Mouse (Mus musculus) B cell, adult 67 days (primary cell): ENCODE data around the gene Prok1. TPM values are rescaled to one million over a fixed set of nuclear protein-coding genes. Genes with fewer than 3 reads are reported as not detected.

Experiments
- total RNA-seq, 2 experiments: library from RNA; stranded (reverse); gene quantifications; 4 replicates each; pipeline ENCODE4 v1.2.4; 2023

Gene Prok1
- total RNA-seq: not detected

DNA sequence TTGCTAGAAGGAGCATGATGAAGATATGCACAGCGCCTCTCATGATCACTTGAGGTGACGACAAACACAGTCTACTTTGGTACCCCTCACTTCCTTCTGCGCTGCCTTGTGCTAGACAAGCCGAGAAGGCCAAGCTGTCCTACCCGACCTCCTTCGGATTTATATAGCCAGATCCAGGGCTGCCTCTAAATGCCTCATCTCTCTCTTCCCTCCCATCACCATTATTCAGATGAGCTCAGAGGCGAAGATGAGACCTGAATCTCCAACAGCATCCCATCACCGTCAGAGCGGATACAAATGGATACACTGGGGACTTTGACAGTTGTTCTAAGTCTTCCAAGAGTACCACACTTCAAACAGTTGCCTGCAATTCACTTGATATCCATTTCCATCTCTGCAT is at the start of gene Prok1:
Prok1 (minus strand) TSS at position 101 of the 400 bp plus-strand sequence.

DNA sequence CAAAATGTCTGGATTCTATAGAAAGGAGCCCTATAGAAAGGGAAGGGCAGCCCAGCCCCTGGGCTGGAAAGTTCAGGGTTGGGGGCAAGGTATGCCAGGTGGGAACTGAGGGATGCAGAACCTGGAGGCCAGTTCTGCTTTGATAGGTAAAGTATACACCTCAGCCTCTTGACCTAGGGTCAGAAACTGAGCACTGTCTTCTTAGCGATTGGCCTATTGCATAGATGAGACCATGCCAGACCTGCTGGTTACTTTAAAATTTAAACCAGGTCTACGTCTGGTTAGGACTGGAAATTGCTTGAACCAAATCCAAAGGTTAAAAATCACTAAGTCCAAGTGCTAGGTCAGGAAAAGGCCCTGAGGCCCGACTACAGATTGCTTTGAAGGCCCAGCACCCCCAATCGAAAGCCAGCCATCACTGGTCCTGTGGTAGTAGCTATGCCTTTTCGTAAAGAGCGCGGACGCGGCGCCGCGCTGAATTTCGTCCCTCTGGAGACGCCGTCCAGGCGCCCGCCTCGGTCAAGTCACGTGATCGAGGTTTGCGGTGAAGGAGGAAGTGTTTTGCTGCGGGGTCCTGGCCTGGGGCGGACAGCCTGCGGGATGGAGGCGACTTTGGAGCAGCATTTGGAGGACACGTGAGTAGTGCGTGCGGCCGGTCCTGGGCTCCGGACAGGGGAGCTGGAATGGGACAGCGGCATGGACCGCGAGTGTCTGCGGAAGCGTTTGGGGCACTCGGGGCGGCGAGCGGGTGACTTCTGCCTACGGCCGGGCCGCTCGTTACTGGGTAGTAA is 39.2 kb upstream of the Prok1 start, which contains the start of gene Lamtor5:
Lamtor5 (plus strand) TSS at position 380 of the 791 bp plus-strand sequence.

GRCm38 (mm10) chr3:107230527-107230926 is 9.0 kb downstream of the Prok1 start, which contains the start of gene A630076J17Rik:
Gene A630076J17Rik (plus strand): TSS chr3:107230614.

DNA sequence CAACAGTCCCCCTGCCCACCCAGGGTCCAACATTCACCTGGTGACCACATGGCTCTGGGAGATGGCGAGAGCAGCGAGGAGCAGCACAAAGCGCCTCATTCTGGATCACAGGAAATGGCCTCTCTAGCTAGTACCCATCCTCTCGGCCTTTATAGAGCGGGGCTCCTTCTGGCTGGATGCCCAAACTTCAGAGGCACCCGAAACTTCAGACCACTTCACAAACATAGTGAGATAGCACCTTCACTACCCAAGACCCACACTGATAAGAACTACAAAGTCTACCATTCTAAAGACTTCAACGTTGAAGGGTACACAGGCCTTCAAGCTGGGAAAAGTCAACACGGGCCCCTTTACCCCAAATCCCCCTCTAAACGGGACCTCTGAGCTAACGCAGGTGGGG is 17.9 kb downstream of the Prok1 start, which contains the start of gene Cym:
Cym (minus strand) TSS at position 125 of the 400 bp plus-strand sequence.

Other genes with a start within 250 kb of the Prok1 start
- 10 to 100 TPM; 50.1 to 53.5 TPM for gene Kcna3, start 203.5 kb downstream of the Prok1 start, total RNA-seq
- under 1 TPM; 0.18 to 0.29 TPM for gene Kcna2, start 138.6 kb downstream of the Prok1 start, total RNA-seq
- gene Kcna10, start 56.7 kb downstream of the Prok1 start, total RNA-seq: not detected
- not detected for gene Cym, start 18.0 kb downstream of the Prok1 start, total RNA-seq
- not detected for gene A630076J17Rik, start 9.1 kb downstream of the Prok1 start, total RNA-seq
- 10 to 100 TPM; 46.0 to 48.8 TPM for gene Lamtor5, start 39.2 kb upstream of the Prok1 start, total RNA-seq
- gene Slc16a4, start 51.5 kb upstream of the Prok1 start, total RNA-seq: 1 to 10 TPM; 1.1 to 1.3 TPM
- 10 to 100 TPM; 69.7 to 71.6 TPM for gene Rbm15, start 94.0 kb upstream of the Prok1 start, total RNA-seq
- gene Kcnc4, start 219.8 kb upstream of the Prok1 start, total RNA-seq: not detected